Mouse (Mus musculus) Patski (cell line): ENCODE data around the gene Tead1. TPM values are rescaled to one million over a fixed set of nuclear protein-coding genes. Genes with fewer than 3 reads are reported as not detected.

Experiments used
- ATAC-seq: fragments of 100-300 bp; one replicate; pipeline ENCODE4 v1.8.0; 2021
- CTCF ChIA-PET: fragments of 350-600 bp; sonication (Branson Sonifier 250); formaldehyde crosslinking; loops from one replicate; lab custom pipeline; 2022; ENCODE audit warnings: inconsistent platforms; lab: Charles Lee
- POLR2A ChIA-PET: fragments of 350-600 bp; sonication (Branson Sonifier 250); formaldehyde crosslinking; loops from one replicate; lab custom pipeline; 2022; ENCODE audit warnings: antibody characterized with exemption, inconsistent platforms; lab: Charles Lee
- DNase-seq: peaks from one replicate; pipeline ENCODE4 v3.0.0-alpha.2; 2011; ENCODE audit warnings: low read depth, low spot score
- H3K27me3 ChIP-seq: fragments of 371-371 bp; one replicate; pipeline ENCODE4 v1.5.1; 2021
- CTCF ChIP-seq: fragments of 100-300 bp; IDR thresholded peaks from one replicate; pipeline ENCODE4 v1.5.1; 2021
- in situ Hi-C: fragments of 300-500 bp; cut with MboI; formaldehyde crosslinking; loops from 3 replicates; pipeline ENCODE4 v1.11.1; 2018; ENCODE audit warnings: low pct_unique_long_range_greater_than_20kb, mixed read lengths
- polyA plus RNA-seq: library from polyadenylated mRNA; unstranded; gene quantifications from one replicate; pipeline ENCODE4 v1.2.3, GENCODE M21; 2021

Tead1 gene
- polyA plus RNA-seq, 1 experiment from 2014 or later: 56.4 TPM

GRCm38 (mm10) chr7:112743621-112744395 lies 64.7 kb downstream of the Tead1 start:
- peak; percentile 27 for DNase-seq

GRCm38 (mm10) chr7:112747187-112747586 lies 68.1 kb downstream of the Tead1 start:
- in situ Hi-C loops: no loop called here
- TF ChIP-seq CTCF: no peak
- DNase-seq (no peak), ATAC-seq (no peak)
- CTCF ChIA-PET: no interaction called here
- POLR2A ChIA-PET: interaction anchor here (0.7 kb wide), 1 partner anchor 67 kb away, joined by 3 read pairs; no protein-coding TSS in a partner anchor
- H3K27me3 ChIP-seq: no peaks in the 10 kb centered on the region

More at GRCm38 (mm10) chr7:112743621-112744395, 64.7 kb downstream of the Tead1 start:
- no peaks in the 10 kb centered on the region for H3K27me3 ChIP-seq
- in situ Hi-C loops: no loop called here
- no peak for TF ChIP-seq CTCF
- ChIA-PET CTCF (interaction anchor here (1.4 kb wide), 1 partner anchor 17 kb away, joined by 4 read pairs; no protein-coding TSS in a partner anchor), POLR2A (interaction anchor here (1.8 kb wide), 1 partner anchor 16 kb away, joined by 5 read pairs; no protein-coding TSS in a partner anchor)
- ATAC-seq: no peak

- in situ Hi-C loops: no loop called here
- ChIA-PET CTCF (no interaction called here), POLR2A (interaction anchor here (0.7 kb wide), 1 partner anchor 68 kb away, joined by 3 read pairs; no protein-coding TSS in a partner anchor)
- no peaks in the 10 kb centered on the region for H3K27me3 ChIP-seq
- no peak for DNase-seq
- ATAC-seq: no peak
- no peak for TF ChIP-seq CTCF
These were observed 68.7 kb downstream of the Tead1 start for GRCm38 (mm10) chr7:112747836-112748235.

DNA sequence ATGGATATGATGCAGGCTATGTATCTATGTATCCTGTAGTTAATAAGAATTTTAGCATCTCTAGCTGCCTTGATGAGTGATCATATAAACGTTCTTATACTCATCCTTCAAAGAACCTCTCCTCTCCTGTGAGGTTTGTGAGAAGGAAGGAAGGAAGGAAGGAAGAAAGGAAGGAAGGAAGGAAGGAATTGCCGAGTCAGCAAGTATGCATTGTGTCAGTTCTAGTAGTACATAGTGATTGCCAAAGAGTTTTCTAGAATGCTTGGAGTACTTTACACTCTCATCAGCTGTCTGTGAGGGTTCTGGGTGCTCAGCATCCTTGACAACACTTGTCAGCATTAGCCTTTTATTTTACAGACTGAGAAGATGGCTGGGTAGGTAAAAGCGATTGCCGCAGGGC lies 69.2 kb downstream of the Tead1 start:
- ChIA-PET CTCF (no interaction called here), POLR2A (no interaction called here)
- in situ Hi-C loops: no loop called here
- DNase-seq: no peak
- no peaks in the 10 kb centered on the region for H3K27me3 ChIP-seq
- TF ChIP-seq CTCF: no peak
- no peak for ATAC-seq

- ChIA-PET POLR2A (interaction anchor here (0.5 kb wide), 1 partner anchor 129 kb away, joined by 3 read pairs; no protein-coding TSS in a partner anchor), CTCF (interaction anchor here (1.7 kb wide), 1 partner anchor 28 kb away, joined by 3 read pairs; no protein-coding TSS in a partner anchor)
- ATAC-seq (no peak), DNase-seq (no peak)
- H3K27me3 ChIP-seq: no peaks in the 10 kb centered on the region
- TF ChIP-seq CTCF: no peak
- in situ Hi-C loops: no loop called here
These were observed 71.0 kb downstream of the Tead1 start for GRCm38 (mm10) chr7:112750101-112750500.

GRCm38 (mm10) chr7:112752311-112752710 lies 73.2 kb downstream of the Tead1 start:
- DNase-seq (no peak), ATAC-seq (no peak)
- TF ChIP-seq CTCF: no peak
- in situ Hi-C loops: no loop called here
- H3K27me3 ChIP-seq: no peaks in the 10 kb centered on the region
- ChIA-PET CTCF (interaction anchor here (1.7 kb wide), 1 partner anchor 13 kb away, joined by 4 read pairs; no protein-coding TSS in a partner anchor), POLR2A (no interaction called here)

DNA sequence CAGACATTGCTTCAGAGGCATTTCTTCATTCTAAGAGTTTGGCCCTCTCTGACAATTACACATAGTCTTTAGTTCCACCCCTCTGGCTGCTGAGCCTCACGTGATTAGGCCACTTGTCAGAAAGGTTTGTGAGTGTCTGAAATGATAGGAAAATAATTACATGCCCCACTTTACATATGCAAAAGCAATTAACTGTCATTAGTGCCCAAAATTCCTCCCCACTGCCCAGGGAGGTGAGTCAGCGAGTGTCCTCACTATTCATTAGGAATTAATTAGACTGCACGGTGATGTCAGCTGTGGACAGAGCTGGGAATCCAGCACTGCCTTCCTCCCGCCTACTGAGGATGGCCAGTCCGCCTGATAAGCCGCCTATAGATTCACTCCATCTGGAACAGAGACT lies 74.2 kb downstream of the Tead1 start:
- ATAC-seq (no peak), DNase-seq (no peak)
- no peaks in the 10 kb centered on the region for H3K27me3 ChIP-seq

GRCm38 (mm10) chr7:112759359-112759975 lies 80.3 kb downstream of the Tead1 start:
- ChIA-PET POLR2A (interaction anchor here (2.3 kb wide), 1 partner anchor 17 kb away, joined by 5 read pairs; no protein-coding TSS in a partner anchor), CTCF (interaction anchor here (0.6 kb wide), 1 partner anchor 270 kb away, joined by 3 read pairs; no protein-coding TSS in a partner anchor)
- ATAC-seq (no peak), DNase-seq (no peak)
- in situ Hi-C loops: no loop called here
- TF ChIP-seq CTCF: no peak
- H3K27me3 ChIP-seq: no peaks in the 10 kb centered on the region

More for the DNA sequence above, 74.2 kb downstream of the Tead1 start:
- ChIA-PET CTCF (interaction anchor here (1.7 kb wide), 1 partner anchor 12 kb away, joined by 4 read pairs; no protein-coding TSS in a partner anchor), POLR2A (interaction anchor here (0.8 kb wide), 1 partner anchor 24 kb away, joined by 3 read pairs; no protein-coding TSS in a partner anchor)
- in situ Hi-C loops: no loop called here
- no peak for TF ChIP-seq CTCF

DNA sequence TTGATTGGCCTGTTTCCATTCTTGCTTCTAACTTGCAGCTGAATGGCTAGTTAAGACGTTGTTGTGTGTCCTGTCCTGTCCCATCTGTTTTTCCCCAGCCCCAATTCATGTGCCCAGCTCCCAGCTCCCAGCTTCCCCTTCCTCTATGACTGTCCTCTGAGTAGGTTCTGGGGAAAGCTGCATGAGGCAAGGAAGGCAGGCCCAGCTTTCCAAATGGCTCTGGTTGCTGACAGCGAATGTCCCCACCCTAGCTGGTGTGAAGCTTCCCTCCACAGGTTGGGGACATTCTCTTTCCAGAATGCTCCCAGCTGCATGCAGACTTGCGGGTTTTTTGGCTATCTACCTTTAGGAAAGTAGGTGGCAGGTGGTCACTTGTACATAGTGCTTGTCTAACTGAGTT lies 81.2 kb downstream of the Tead1 start:
- DNase-seq: no peak
- POLR2A ChIA-PET: interaction anchor here (2.3 kb wide), 1 partner anchor 17 kb away, joined by 5 read pairs; no protein-coding TSS in a partner anchor
- in situ Hi-C loops: no loop called here
- no peak for TF ChIP-seq CTCF
- ATAC-seq: no peak
- H3K27me3 ChIP-seq: no peaks in the 10 kb centered on the region
- CTCF ChIA-PET: interaction anchor here (0.9 kb wide), 1 partner anchor 68 kb away, joined by 3 read pairs; no protein-coding TSS in a partner anchor

- H3K27me3 ChIP-seq: no peaks in the 10 kb centered on the region
- DNase-seq (no peak), ATAC-seq (peak; percentile 41)
- in situ Hi-C loops: no loop called here
- TF ChIP-seq CTCF: no peak
- POLR2A ChIA-PET: interaction anchor here (2.3 kb wide), 1 partner anchor 18 kb away, joined by 5 read pairs; no protein-coding TSS in a partner anchor
- CTCF ChIA-PET: interaction anchor here (0.9 to 1.3 kb wide), 2 partner anchors 16 to 67 kb away, joined by 3 to 4 read pairs; no protein-coding TSS in a partner anchor
These were observed 81.7 kb downstream of the Tead1 start for GRCm38 (mm10) chr7:112760782-112761181.
